Mouse (Mus musculus): ENCODE results near the gene 4931428F04Rik.
"Not testable (repeated sequence)": the region's sequence is repeated elsewhere in the genome, so short reads cannot be mapped to it uniquely, and the experiment has no call there.

4931428F04Rik gene

DNA sequence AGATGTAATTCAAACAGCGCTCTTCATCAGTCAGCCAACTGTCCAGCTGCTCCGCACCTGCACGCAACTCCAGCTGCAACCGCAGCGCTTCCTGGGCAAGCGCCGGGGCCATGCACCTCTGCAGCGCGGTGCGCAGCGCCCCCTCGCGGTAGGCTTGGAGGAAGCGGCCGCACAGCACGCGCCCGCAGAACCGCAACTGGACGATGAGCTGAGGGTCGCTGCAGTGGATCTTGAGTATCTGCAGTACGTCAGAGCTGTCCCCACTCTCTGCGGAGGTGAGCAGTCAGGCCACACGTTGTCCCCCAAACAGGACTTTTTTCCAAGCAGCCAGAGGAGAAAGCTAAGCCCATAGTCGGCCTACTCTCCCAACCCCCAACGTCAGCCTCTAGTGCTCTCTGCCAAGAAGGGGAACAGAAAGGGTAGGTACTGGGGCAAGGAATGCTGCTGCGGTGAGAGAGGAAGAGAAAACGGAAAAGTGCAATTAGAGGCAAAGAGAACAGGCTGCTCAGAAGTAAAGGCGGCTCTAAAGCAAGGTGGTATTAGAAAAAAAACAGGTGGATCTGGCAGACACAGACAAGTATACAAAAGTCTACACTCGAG, 29.8 kb downstream of the 4931428F04Rik start:
- peak; percentile 73 to 75 for DNase-seq

DNA sequence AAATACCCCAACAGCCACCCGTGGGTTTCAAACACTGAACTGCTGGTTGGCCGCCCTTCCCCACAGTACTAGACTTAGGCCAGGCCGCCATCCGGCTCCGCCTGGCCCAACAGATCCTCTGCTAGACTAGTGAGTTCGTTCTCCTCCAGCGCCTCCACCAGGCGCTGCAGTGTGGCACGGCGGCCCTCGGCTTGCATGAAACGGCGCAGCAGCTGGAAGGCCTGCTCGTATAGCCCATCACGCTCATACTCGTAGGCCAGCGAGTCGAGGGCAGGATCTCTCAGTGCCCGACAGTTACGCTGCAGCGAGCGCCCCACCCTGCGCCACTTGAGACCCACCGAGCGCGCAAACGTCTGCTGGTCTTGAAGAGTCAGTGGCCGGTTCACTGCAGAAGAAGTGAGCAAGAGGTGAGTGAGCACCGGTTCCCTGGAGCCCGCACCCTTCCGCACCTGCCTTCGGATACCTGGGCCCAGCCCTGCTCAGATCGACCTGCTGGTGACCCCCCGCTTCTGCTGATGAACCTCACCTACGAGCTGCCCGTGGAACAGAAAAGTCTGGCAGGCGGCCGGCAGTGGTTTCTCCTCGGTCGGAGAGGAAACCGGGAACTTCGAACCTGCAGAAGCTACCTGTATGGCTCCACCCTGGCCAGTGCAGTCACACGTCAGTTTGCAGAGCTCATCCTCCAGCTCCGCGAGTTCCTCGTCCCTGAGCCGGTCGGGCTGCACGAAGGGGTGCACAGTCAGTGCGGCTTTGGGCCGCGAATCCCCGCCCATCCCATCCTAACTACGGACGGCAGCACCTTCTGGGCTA, 30.5 kb downstream of the 4931428F04Rik start:
- peak in 1 of 2 experiments; percentile 44 for DNase-seq

DNA sequence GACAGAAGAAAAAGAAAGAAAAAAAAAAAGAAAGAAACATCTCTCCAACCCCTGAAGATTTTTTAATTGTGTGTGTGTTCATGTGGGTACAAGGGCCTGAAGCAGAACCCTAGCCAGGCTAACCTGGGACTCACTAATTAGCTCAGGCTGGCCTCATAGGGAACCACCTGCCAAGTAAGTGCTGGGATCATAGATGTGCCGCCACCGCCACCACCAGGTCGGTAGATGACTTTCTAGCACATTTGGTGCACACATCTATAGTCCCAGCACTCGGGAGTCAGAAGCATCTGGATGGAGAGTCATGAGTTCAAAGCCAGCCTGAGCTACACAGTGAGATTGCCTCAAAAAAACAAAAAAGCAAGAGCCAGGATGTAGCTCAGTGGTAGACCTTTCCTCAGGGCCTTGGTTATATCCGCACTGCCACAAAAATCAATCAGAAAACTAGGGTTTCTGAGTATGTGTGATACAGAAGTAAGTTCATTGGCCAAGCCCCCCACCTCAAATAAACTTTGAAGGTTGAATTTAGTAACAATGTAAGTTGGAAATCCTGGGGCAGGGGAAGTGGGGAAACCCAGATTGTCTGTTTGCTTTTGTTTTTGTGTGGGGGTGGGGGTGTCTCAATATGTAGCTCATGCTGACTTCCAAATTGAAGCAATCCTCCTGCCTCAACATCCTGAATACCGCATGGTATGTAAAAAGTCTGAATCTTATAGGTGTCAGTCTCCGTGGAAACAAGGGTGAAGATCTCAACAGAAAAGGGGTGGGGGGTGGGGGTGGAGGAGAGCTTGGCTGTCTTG, 32.1 kb downstream of the 4931428F04Rik start:
- no peak for DNase-seq

DNA sequence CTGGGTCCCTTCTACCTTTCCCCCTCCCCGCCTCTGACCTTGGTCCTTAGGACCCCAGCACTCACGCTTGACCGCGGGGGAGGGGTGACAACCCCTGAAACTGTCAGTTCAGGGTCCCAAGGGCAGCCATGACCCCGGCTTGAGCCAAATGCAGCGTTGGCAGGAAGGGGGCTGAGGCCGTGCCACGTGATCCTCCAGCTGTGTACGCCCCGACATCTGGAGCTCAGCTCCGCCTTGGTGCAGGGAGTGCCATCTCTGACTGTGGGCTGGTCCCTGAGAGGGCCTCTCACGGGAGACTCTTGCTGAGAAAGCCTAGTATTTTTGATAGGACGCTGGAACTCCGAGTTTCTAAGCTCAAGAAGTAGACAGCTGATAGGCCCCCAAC, 34.7 kb downstream of the 4931428F04Rik start, which contains the start of gene B3gnt9:
Gene B3gnt9 (minus strand): TSS at position 188 of the 385 bp plus-strand sequence.
- peak; percentile 38 to 74 for DNase-seq

DNA sequence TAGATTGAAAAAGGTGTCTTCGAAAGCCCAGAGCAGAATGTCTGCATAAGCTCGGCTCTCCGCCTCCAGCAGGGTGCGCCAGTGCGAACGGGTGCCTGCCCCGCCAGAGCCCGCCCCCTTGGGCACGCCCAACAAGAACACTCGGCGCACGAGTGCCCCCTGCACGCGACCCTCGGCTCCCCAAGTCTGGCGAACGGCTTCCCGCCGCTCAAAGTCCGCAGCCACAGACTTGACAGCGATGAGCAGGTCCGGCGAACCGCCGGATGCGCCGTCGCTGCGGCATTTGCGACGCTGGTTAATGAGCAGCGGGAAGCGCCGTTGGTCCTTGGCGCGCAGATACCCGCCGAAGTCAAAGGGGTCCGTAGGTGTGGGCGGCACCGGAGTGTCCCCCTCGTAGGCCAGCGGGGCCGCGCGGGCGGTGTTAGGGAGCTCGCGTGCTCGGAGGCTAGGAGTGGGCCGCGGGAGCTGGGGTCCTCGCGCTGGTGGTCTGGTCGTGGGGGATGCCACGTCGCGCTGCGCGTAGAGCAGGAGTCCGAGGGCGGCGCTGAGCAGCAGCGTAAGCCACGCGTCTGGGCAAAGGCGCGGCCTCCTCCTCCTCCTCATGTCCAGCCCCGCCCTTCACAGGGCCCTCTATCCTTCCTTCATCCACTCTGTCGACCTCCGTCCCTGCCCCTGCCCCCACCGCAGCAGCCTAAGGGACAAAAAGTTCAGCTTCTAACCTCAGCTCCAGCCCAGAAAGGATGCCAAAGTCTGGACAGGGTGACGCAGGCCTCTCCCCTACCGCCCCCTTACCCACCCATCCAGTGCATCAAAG, 35.3 kb downstream of the 4931428F04Rik start:
- DNase-seq, result peak; percentile 92 to 93

DNA sequence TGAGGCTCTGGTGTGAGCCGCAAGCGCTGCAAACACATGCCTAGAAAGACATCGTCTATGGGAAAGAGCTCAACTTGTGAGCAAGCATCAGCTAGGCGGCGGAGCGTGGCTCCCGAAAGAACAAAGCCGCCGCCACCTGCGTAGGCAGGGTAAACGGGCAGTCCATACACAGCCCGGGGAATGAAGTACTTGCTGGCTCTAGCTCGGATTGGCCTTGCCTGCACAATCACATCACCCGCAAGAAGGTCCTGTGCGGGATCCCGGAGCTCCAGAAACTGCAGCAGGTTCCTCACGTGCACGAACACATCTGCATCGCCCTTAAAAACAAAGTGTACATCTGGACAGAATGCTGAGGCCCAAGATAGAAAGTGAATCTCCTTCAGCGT, 35.9 kb downstream of the 4931428F04Rik start:
- no peak for DNase-seq

DNA sequence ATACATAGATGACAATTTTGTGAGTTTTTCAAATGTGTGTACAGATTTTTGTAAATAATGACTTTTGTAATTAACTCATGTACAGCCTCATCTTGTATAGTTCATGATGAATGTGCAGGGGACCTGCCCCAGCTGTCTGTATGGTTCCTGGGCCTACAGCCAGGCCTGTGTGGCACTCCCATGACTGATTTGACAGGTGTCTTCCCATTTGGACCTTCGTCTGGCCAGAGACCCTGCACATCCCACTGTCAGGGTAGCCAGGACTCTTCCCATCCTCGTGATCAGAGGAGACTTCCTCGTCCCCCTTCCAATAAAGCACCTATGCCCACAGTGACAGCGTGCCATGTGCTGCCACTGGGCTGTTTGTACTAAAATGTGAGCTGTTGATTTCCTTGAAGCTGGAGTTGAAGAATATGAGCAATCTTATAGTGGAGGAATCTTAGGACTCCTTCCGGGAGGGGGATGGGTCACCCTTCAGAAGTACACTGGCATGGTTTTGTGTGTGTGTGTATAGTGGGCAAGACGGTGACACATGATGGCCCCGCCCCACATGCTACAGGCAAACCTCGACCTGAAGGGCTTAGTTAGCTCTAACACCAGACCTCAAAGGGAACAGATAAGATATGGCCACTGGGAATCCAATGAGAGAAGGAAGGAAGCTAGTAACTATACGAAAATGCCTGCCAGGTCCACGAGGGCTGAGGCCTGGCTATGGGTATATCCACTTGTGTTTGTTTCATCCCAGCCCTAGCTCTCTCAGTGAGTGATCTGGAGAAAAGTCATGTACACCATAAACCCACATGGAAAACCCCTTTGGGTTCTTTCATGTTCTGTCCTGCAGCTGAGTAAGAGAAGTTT, 36.8 kb downstream of the 4931428F04Rik start:
- DNase-seq, result no peak

DNA sequence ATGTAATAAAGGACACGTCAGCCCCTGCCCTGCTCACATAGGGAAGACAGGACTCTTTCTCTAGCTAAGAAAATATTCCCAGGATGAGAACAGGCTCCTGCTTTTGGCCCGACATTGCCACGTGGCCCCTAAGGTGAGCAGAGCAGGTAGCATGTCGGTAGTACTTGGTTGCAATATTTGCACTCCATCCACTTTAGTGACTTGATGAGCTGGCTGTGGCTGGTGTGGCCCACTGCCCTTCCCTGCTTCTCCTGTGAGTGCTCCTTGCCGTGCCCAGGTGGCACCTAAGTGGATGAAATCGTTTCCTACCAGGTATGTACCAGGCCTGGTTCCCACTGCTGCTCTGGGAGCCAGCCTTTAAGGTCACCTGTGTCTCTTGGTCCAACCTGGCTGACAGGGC, 37.7 kb downstream of the 4931428F04Rik start:
- DNase-seq, result no peak

DNA sequence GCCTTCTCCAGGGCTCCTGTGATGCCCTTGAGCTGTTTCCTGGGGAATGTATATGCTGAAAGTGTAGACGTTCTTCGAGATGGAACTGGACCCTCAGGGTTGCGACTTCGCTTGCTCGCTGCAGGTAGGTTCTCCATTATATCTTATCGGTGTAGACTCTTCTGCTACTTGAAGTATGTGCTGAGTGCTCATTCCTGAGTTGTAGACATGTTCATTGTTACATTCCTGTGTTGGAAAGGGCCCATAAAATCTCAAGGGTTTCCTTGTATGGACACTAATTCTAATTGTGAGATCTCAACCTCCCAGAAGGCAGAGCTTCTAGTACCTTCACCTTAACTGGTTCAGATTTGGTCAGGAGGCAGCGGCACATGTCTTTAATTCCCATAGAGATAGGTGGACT, 48.6 kb downstream of the 4931428F04Rik start:
- no peak for DNase-seq

DNA sequence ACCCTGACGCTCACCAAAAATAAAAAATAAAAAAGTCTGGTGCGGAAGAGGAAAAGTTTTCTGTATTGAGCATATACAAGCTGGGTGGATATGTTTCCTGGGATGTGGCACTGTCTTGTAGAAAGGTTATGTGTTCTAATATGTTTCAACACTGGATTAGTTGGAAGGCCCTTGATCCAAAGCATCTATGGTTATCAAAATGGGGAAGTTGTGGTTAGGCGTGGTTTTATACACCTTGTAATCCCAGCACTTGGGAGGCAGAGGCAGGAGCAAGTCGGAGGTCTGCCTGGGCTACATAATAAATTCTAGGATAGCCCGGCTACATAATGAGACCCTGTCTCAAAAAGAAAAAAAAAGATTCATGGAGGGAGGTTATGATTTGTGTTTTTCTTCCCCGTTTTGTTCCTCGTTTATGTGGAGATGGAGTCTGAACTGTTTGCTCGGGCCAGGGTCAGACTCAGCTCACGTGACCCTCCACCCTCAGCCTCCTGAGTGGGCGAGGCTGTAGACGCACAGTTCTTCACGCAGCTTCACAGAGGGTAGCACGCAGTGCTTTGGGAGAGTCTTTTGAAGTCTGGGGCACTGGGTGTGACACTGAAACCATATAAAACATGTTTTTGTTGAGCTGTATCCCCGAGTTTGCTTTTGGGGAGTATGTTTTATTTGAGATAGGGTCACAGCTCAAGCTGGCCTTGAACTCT, 52.1 kb downstream of the 4931428F04Rik start:
- DNase-seq, result no peak

DNA sequence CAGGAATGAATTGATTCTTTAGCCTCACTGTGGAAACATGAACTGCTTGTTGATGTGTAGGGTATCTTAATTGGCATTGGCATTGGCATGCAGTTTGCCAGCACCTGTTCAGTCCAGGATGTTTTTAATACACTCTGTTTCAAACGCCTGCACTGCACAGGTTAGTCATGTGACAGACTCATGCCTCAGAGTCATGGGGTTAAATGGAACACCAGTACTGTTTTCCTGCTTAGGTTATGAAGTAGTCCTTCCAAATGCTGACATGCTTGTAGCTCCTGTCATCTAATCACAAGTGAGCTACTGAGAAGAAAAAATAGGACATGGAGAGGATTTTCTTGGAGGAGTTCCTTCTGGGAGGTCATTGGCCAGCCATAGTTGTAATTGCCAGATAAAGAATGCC, 54.5 kb downstream of the 4931428F04Rik start:
- peak in 1 of 2 experiments; percentile 32 for DNase-seq

DNA sequence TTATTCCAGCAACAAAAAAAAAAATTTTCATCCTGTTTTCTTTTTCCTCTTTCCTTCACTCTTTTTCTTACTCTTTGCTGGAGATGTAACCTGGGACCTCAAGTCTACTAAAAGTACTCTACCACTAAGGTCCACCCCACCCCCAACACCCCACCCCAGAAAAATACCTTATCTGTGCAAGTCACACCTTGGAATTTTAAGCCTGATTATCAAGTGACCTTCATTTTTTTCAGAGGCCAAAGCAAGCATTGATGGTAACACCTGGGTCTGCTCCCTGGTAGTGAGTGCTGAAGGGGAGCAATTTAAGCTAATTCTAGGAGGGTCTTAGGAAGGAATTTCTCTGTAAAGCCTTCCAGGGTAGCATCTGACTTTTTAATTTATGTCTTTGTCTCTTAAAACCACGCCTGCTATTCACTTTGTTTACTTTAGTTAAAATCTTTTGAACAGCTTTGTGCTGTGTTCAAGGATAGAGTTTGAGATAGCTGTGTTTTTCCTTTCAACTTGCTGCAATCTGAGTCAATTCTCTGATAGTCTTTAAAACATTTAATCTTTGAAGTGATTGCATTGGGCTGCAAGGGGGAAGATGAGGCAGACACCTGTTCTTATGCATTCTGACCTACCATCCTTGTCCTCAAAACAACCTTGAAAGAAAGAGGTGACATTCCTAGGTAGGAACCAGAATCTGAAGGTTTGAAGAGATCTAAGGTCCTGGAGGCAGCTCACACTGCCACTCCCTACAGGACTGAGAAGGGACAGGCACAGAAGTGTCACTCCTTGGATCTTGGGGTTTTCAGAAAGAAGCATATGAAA, 56.3 kb downstream of the 4931428F04Rik start:
- DNase-seq, result no peak

DNA sequence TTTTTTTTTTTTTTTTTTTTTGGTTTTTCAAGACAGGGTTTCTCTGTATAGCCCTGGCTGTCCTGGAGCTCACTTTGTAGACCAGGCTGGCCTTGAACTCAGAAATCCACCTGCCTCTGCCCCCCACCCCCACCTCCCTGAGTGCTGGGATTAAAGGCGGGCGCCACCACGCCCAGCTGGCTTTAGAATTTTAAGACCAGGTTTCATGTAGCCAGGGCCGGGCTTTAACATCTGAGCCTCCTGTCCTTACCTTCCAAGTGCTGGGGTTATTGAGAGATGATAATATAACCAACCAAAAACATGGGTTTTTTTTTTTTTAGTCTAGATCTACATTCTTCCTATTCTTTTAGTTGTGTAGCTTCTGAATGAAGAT, 57.4 kb downstream of the 4931428F04Rik start:
- DNase-seq, result not testable (repeated sequence)

DNA sequence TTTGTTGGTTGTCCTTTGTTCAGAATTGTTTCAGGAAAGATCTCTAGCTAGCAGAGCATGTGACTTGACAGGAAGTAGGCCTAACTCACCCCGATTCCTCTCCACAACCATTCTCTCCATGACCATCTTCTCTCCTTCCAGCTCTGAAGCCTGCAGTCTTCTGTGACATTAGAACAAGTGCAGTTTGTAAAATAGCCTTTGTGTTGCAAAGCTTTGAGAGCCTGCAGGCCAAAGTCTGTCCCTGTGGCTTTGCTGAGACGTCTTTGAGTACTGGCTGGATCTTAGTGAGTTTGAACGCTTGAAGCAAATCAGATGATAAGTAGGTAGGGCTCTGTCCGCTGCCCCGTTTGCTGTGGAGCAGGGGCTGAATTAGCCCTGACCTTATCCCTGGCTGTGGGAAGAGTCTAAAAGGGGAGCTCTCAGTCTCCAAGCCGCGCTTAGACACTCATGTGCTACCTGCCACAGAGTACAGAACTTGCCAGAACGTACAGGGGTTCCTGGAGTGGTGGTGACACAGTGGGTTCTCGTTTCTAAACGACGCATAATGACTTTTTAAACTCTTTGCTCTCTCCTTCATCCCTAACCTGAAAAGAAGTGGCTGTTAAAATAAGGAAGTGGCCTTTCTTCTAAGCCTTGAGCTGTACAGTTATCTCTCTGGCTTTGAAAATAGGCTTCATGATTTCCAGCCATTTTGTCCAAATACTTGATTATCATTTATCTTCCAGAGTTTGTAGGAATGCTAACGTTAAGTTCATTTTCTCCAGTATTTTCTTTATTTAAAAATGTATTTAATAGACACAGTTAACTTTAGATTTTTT, 58.0 kb downstream of the 4931428F04Rik start:
- no peak for DNase-seq
